Mouse (Mus musculus) embryonic fibroblast, embryonic 13.5 days (primary cell): ENCODE results near the gene Nop2.

ENCODE experiments used
- CTCF ChIP-seq: IDR thresholded peaks from 2 replicates; pipeline ENCODE4 v1.5.1; 2011; ENCODE audit warnings: mild to moderate bottlenecking, control low read depth, low read length, moderate library complexity, borderline replicate concordance; ENCODE audit not compliant: insufficient read depth
- POLR2A ChIP-seq: IDR thresholded peaks from 2 replicates; pipeline ENCODE4 v1.6.1; 2011; ENCODE audit warnings: low read depth, mild to moderate bottlenecking, control low read depth, low read length, moderate library complexity

- peak; percentile 83 for TF ChIP-seq POLR2A
- TF ChIP-seq CTCF: peak; percentile 23; the same call in 1 of the 2 replicates
Observed at GRCm38 (mm10) chr6:125145001-125145400, 13.3 kb downstream of the Nop2 start, which contains the start of gene Iffo1.
